Mouse (Mus musculus): ENCODE measurements around the gene Zfp982.
"Not testable (repeated sequence)": the region's sequence is repeated elsewhere in the genome, so short reads cannot be mapped to it uniquely, and the experiment has no call there.

The Zfp982 gene

GRCm38 (mm10) chr4:147492117-147492516, at the start of gene Zfp982:
Gene Zfp982, plus strand, starts transcription at chr4:147492417.
- not testable (repeated sequence) for DNase-seq (ENCODE audit: low spot score in 2 of 2)

GRCm38 (mm10) chr4:147442649-147443553, 49.3 kb upstream of the Zfp982 start:
- not testable (repeated sequence) for DNase-seq (ENCODE audit: low spot score in 2 of 2)

- not testable (repeated sequence) for DNase-seq (ENCODE audit: low spot score in 2 of 2)
Measured at GRCm38 (mm10) chr4:147443554-147443927, 48.7 kb upstream of the Zfp982 start.

- DNase-seq (ENCODE audit: low spot score in 2 of 2): not testable (repeated sequence)
Measured at GRCm38 (mm10) chr4:147445371-147445770, 46.8 kb upstream of the Zfp982 start.

- no peak for DNase-seq (ENCODE audit: low spot score in 2 of 2)
Measured at GRCm38 (mm10) chr4:147448358-147448757, 43.9 kb upstream of the Zfp982 start.

GRCm38 (mm10) chr4:147449099-147449581, 43.1 kb upstream of the Zfp982 start:
- no peak for DNase-seq (ENCODE audit: low spot score in 2 of 2)

- not testable (repeated sequence) for DNase-seq (ENCODE audit: low spot score in 2 of 2)
Measured at GRCm38 (mm10) chr4:147449986-147450385, 42.2 kb upstream of the Zfp982 start.

GRCm38 (mm10) chr4:147467207-147467606, 25.0 kb upstream of the Zfp982 start:
- not testable (repeated sequence) for DNase-seq (ENCODE audit: low spot score in 2 of 2)

- DNase-seq (ENCODE audit: low spot score in 2 of 2): not testable (repeated sequence)
Measured at GRCm38 (mm10) chr4:147498772-147499613, 6.8 kb downstream of the Zfp982 start.

GRCm38 (mm10) chr4:147509174-147509573, 17.0 kb downstream of the Zfp982 start:
- DNase-seq (ENCODE audit: low spot score in 2 of 2): no peak

GRCm38 (mm10) chr4:147518981-147519380, 26.8 kb downstream of the Zfp982 start:
- no peak for DNase-seq (ENCODE audit: low spot score in 2 of 2)

- DNase-seq (ENCODE audit: low spot score in 2 of 2): no peak
Measured at GRCm38 (mm10) chr4:147520100-147520499, 27.9 kb downstream of the Zfp982 start.

GRCm38 (mm10) chr4:147525125-147525524, 32.9 kb downstream of the Zfp982 start:
- no peak for DNase-seq (ENCODE audit: low spot score in 2 of 2)

- DNase-seq (ENCODE audit: low spot score in 2 of 2): no peak
Measured at GRCm38 (mm10) chr4:147530366-147530765, 38.1 kb downstream of the Zfp982 start.

GRCm38 (mm10) chr4:147535916-147536315, 43.7 kb downstream of the Zfp982 start:
- DNase-seq (ENCODE audit: low spot score in 2 of 2): not testable (repeated sequence)

- no peak for DNase-seq (ENCODE audit: low spot score in 2 of 2)
Measured at GRCm38 (mm10) chr4:147537702-147538101, 45.5 kb downstream of the Zfp982 start.

- DNase-seq (ENCODE audit: low spot score in 2 of 2): not testable (repeated sequence)
Measured at GRCm38 (mm10) chr4:147539918-147540317, 47.7 kb downstream of the Zfp982 start, which contains the start of gene Gm16503. Gene Gm16503, plus strand, starts transcription at chr4:147540218.

GRCm38 (mm10) chr4:147541105-147541504, 48.9 kb downstream of the Zfp982 start:
- no peak for DNase-seq (ENCODE audit: low spot score in 2 of 2)

GRCm38 (mm10) chr4:147553071-147553470, 60.9 kb downstream of the Zfp982 start, which contains the start of gene Zfp985:
Gene Zfp985, plus strand, starts transcription at chr4:147553277.
- DNase-seq (ENCODE audit: low spot score in 2 of 2): not testable (repeated sequence)

GRCm38 (mm10) chr4:147554361-147554760, 62.1 kb downstream of the Zfp982 start:
- not testable (repeated sequence) for DNase-seq (ENCODE audit: low spot score in 2 of 2)

- DNase-seq (ENCODE audit: low spot score in 2 of 2): not testable (repeated sequence)
Measured at GRCm38 (mm10) chr4:147556921-147557320, 64.7 kb downstream of the Zfp982 start.

- DNase-seq (ENCODE audit: low spot score in 2 of 2): not testable (repeated sequence)
Measured at GRCm38 (mm10) chr4:147558011-147558410, 65.8 kb downstream of the Zfp982 start.

Data from frontal cortex, postnatal 25 days (tissue).